9 mouse cellular contexts compared by ENCODE assay signal in the genomic region with DNA sequence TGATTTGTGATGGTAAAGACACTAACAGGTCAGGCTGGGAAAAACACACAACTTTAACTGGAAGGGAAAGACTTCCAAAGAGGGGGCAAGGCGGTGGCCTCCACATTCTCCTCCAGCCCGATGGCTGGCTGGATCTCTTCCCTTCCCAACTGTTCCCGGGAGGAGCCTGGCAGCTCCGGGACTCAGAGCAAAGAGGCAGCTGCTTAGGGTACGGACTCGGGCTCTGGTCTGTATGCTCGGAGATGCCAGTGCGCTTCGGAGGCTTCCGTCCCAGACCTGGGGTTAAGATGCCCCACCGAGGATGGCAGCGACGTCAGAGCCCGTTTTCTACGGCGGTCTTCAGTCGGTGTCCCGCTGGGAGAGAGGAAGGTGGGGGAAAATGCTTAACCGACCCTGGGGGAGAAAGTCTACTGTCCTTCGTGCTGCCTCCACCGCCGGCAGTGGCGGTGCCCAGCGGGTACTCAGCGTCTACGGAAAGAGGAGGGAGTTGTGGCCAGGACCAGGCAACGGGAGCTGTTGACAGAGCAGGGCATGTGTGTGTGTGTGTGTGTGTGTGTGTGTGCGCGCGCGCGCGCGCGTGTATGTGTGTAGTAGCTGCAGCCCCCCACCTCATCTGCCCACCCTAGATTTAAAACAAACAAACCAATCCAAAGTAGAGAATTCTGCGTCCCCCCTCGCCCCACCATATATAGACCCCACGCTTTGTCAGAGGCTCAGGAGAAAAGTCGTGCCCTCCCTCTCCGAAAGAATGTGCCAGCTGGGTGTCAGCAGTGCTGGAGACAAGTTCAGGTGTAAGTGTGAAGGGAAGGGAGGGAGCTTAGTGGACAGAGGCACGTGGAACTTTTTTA. TPM values are rescaled to one million over a fixed set of nuclear protein-coding genes. Genes with fewer than 3 reads are reported as not detected.
DNase-seq lines count a peak whose midpoint lies in the region; ATAC-seq lines count a peak whose summit lies in the region.
"Had no signal": no experiment of that assay in that cellular context is flagged by ENCODE, and none has a peak within 500 bp of the region (broad histone marks: within the 10 kb centered on the region; RNA-seq: fewer than 3 reads in every experiment).

No protein-coding gene starts in this region.

- peak; percentile 53 for DNase-seq in R1 (ENCODE audit: low read depth, low spot score)
- DNase-seq in left cerebral cortex, postnatal 25 days (ENCODE audit: low spot score in 2 of 2) = peak; percentile 47 to 51
- peak; percentile 61 for DNase-seq in mesoderm, embryonic 11.5 days (ENCODE audit: low read depth, low spot score)
- DNase-seq in thymus, adult 18-20 months = no peak

- H3K4me3 ChIP-seq in brown adipose tissue, adult 24 weeks (ENCODE audit: insufficient read depth, low read depth, low read length) = peak overlapping the region; percentile 72
- peak overlapping the region; percentile 82 for H3K4me3 ChIP-seq in forebrain, embryonic 13.5 days
- H3K4me3 ChIP-seq in stomach, embryonic 16.5 days (replicated peaks; ENCODE audit: low read length) = peak overlapping the region; percentile 77

- H3K9me3 ChIP-seq in forebrain, embryonic 13.5 days (replicated peaks) = no peaks in the 10 kb centered on the region
- H3K9me3 ChIP-seq in stomach, embryonic 16.5 days (replicated peaks; ENCODE audit: control insufficient read depth, low read length) = no peaks in the 10 kb centered on the region

- no peak overlapping the region for H3K27ac ChIP-seq in brown adipose tissue, adult 24 weeks (replicated peaks; ENCODE audit: low read depth, low read length)
- peak overlapping the region; percentile 99 for H3K27ac ChIP-seq in forebrain, embryonic 13.5 days
- H3K27ac ChIP-seq in stomach, embryonic 16.5 days (ENCODE audit: low read length) = no peak overlapping the region; the same call in 1 of the 2 replicates

- peak overlapping the region; percentile 100 for H3K9ac ChIP-seq in forebrain, embryonic 13.5 days
- H3K9ac ChIP-seq in stomach, embryonic 16.5 days (ENCODE audit: low read length) = peak overlapping the region; percentile 86

- H3K4me2 ChIP-seq in forebrain, embryonic 13.5 days = peak overlapping the region; percentile 89
- H3K4me2 ChIP-seq in stomach, embryonic 16.5 days (ENCODE audit: low read depth, low read length) = peak overlapping the region; percentile 84

- intact Hi-C loops in left cerebral cortex, postnatal 25 days (cut with DNase I) = loop anchor here (2.0 to 5.0 kb wide), 6 partner anchors 24 to 264 kb away; no protein-coding TSS in a partner anchor

- under 1% methylated on average over 41 of the region's 41 CpGs for WGBS in forebrain, embryonic 13.5 days
- WGBS in stomach, embryonic 16.5 days = under 1% methylated on average over 41 of the region's 41 CpGs

- H3K27me3 ChIP-seq in forebrain, embryonic 13.5 days = no peaks in the 10 kb centered on the region
- no peaks in the 10 kb centered on the region for H3K27me3 ChIP-seq in stomach, embryonic 16.5 days (ENCODE audit: control insufficient read depth, insufficient read depth, low read length)

- no peaks in the 10 kb centered on the region; the same call in 1 of the 2 replicates for H3K4me1 ChIP-seq in brown adipose tissue, adult 24 weeks (ENCODE audit: control insufficient read depth, insufficient read depth, insufficient read length, low read length)
- H3K4me1 ChIP-seq in forebrain, embryonic 13.5 days = peaks cover 61% of the 10 kb centered on the region
- H3K4me1 ChIP-seq in stomach, embryonic 16.5 days (ENCODE audit: control insufficient read depth, insufficient read depth, low read length) = peaks cover 4% of the 10 kb centered on the region; the same call in 1 of the 2 replicates

- ATAC-seq in forebrain, embryonic 13.5 days = peak; percentile 45
- ATAC-seq in hematopoietic stem cell, adult 5-6 weeks (replicated peaks in 1 of 2; ENCODE audit: insufficient read depth in 1 of 2, low FRiP score in 2 of 2, low TSS enrichment in 1 of 2, low read depth in 1 of 2, poor library complexity in 2 of 2, severe bottlenecking in 2 of 2) = peak; percentile 46 to 50
- no peak for ATAC-seq in stomach, embryonic 16.5 days (ENCODE audit: insufficient read depth, low FRiP score)

- H3K36me3 ChIP-seq in forebrain, embryonic 13.5 days (ENCODE audit: poor library complexity, severe bottlenecking) = peaks cover 6% of the 10 kb centered on the region; the same call in 1 of the 2 replicates
- H3K36me3 ChIP-seq in stomach, embryonic 16.5 days (ENCODE audit: control insufficient read depth, insufficient read depth, low read length) = no peaks in the 10 kb centered on the region

RNA-seq across cellular contexts. Expression of a gene that starts 2.0 kb away (rescaled TPM):
- 2.7 and 3.0 TPM in 2 replicates for polyA plus RNA-seq in brown adipose tissue, adult 24 weeks (2012; ENCODE audit: insufficient read depth, insufficient read length, missing spikeins)
- 180 and 197 TPM in 2 replicates for polyA plus RNA-seq in forebrain, embryonic 13.5 days (2015; fragmentation: Nextera tagmentation; extraction: Ambion mirVana)
- total RNA-seq in hematopoietic stem cell, adult 5-6 weeks (2017) = 0.89 and 1.2 TPM in 2 replicates
- total RNA-seq in left cerebral cortex, postnatal 25 days (2021) = 10 to 100 TPM; 30.6 to 34.6 TPM
- polyA plus RNA-seq in stomach, embryonic 16.5 days (2015; fragmentation: Nextera tagmentation; extraction: Ambion mirVana) = 11.8 and 14.5 TPM in 2 replicates
- total RNA-seq: neutrophil, adult 5-6 weeks had no signal

Comparison
In these comparisons a context has a peak if more than half of its experiments do, and no peak if none do; other contexts are left out.
1. DNase-seq: peak in R1 (single experiment), left cerebral cortex, postnatal 25 days (2 of 2) and mesoderm, embryonic 11.5 days (single experiment); none in thymus, adult 18-20 months (0 of 2).
2. RNA of a gene that starts 2.0 kb away (polyA plus RNA-seq): 180 to 197 TPM in forebrain, embryonic 13.5 days; 11.8 to 14.5 TPM in stomach, embryonic 16.5 days and 2.7 to 3.0 TPM in brown adipose tissue, adult 24 weeks; every median in the first group is over 10 times any median in the second.
3. Peak in every context shown above with its lines, with median percentiles within 50 percentile points of each other: H3K4me3 ChIP-seq.